Mouse (Mus musculus) intestine, postnatal 0 days (tissue): Measurements from ENCODE around the gene Svbp. TPM values are rescaled to one million over a fixed set of nuclear protein-coding genes. Genes with fewer than 3 reads are reported as not detected.

Experiments
- ATAC-seq: fragments of 200-750 bp; cut with Nextera tagmentation; 2 replicates; pipeline ENCODE4 v1.8.0; 2017; ENCODE audit warnings: mild to moderate bottlenecking, moderate TSS enrichment, moderate library complexity
- H3K27ac ChIP-seq: fragments of 300-500 bp; sonication (generic); 2 replicates; pipeline ENCODE4 v1.5.1; 2014; ENCODE audit warnings: mild to moderate bottlenecking, low read depth, low read length, moderate library complexity
- H3K27me3 ChIP-seq: fragments of 300-500 bp; sonication (generic); replicated peaks from 2 replicates; pipeline ENCODE4 v1.6.1; 2014; ENCODE audit warnings: low read length, mixed read lengths; ENCODE audit not compliant: control insufficient read depth, insufficient read depth
- H3K36me3 ChIP-seq: fragments of 300-500 bp; sonication (generic); 2 replicates; pipeline ENCODE4 v1.6.1; 2014; ENCODE audit warnings: mild to moderate bottlenecking, moderate library complexity; ENCODE audit not compliant: control insufficient read depth, insufficient read depth
- H3K4me1 ChIP-seq: fragments of 300-500 bp; sonication (generic); replicated peaks from 2 replicates; pipeline ENCODE4 v1.6.1; 2014; ENCODE audit warnings: antibody characterized with exemption, low read length, mixed read lengths; ENCODE audit not compliant: control insufficient read depth, insufficient read depth
- H3K4me2 ChIP-seq: fragments of 300-500 bp; sonication (generic); replicated peaks from 2 replicates; pipeline ENCODE4 v1.6.1; 2014; ENCODE audit warnings: low read depth, mild to moderate bottlenecking, moderate library complexity
- H3K4me3 ChIP-seq: fragments of 300-500 bp; sonication (generic); 2 replicates; pipeline ENCODE4 v1.5.1; 2014; ENCODE audit warnings: low read depth, low read length
- H3K9ac ChIP-seq: fragments of 300-500 bp; sonication (generic); 2 replicates; pipeline ENCODE4 v1.6.1; 2014; ENCODE audit warnings: mild to moderate bottlenecking, low read depth, low read length
- H3K9me3 ChIP-seq: fragments of 300-500 bp; sonication (generic); 2 replicates; pipeline ENCODE4 v1.6.1; 2016; ENCODE audit warnings: mixed run types; ENCODE audit not compliant: control insufficient read depth
- CTCF ChIP-seq: sonication (generic); IDR thresholded peaks from 2 replicates; pipeline ENCODE4 v1.5.1; 2016; ENCODE audit warnings: low read depth, mild to moderate bottlenecking, control low read depth, antibody characterized with exemption, moderate library complexity
- WGBS: fragments of 180-500 bp; shearing (Covaris S2); extraction: QIAGEN DNeasy Blood & Tissue Kit; methylation state at CpG from one replicate; pipeline ENCODE4 v1.1.7; 2014; 5-methylcytosine and 5-hydroxymethylcytosine counted together
- polyA plus RNA-seq: library from polyadenylated mRNA; unstranded; fragments of >200 nt; fragmentation: Nextera tagmentation; extraction: Ambion mirVana; gene quantifications from 2 replicates; pipeline ENCODE4 v1.2.1, GENCODE M21; 2015

The Svbp gene
- polyA plus RNA-seq, 1 experiment from 2014 or later, result 91.6 TPM

DNA sequence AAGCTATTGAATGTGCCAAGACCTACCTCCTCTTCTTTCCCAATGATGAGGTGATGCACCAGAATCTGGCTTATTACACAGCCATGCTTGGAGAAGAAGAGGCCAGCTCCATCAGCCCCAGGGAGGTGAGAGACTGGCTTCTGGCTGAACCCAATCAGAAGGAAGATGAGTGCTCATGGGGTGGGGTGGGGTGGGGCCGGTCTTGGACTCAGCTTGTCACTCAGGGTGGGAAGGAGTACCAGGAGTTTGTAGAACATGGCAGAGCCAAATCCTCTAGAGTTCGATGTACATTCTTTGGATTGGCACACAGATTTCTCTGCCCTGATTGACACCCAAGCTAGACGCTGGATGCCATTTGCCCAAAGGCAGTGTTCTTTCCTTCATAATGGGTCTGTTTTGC is 43.6 kb downstream of the Svbp start:
- 77% methylated on average over 3 of the region's 3 CpGs for WGBS

DNA sequence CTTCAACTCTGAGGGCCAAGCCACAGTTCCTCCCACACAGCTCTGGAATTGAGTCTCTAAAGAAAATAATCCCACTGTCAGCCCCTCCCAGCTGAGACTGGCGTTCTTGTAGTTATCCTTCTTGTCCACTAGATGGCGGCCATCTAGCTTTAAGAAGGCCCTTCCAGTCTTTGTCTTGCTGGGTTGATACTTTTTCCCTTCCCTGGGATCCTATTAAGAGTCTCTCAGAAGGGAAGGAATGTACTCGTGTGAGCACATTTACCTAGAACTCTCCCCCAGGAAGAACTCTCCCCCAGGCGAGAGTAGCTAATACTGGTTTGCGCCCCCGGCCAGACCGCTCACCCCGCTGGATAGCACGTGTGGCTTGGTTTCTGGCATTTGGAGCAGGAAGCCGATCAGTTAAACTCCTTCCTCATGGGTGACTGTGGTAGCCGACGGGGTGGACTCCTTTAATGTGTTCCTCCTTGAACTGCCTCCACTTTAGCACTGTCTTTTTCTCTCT is 44.1 kb downstream of the Svbp start:
- Histone ChIP-seq H3K9ac (no peak overlapping the region), H3K27ac (no peak overlapping the region), H3K4me2 (peak overlapping the region; percentile 39; the same call in 1 of the 2 replicates), H3K9me3 (no peaks in the 10 kb centered on the region), H3K27me3 (no peaks in the 10 kb centered on the region), H3K4me1 (no peaks in the 10 kb centered on the region), H3K36me3 (peaks cover 29% of the 10 kb centered on the region), H3K4me3 (no peak overlapping the region)
- peak; percentile 89 for TF ChIP-seq CTCF
- 41% methylated on average over 12 of the region's 12 CpGs for WGBS
- ATAC-seq, result peak; percentile 36; the same call in 1 of the 2 replicates

More for the DNA sequence above, 43.6 kb downstream of the Svbp start:
- Histone ChIP-seq H3K9me3 (no peaks in the 10 kb centered on the region), H3K27ac (no peak overlapping the region), H3K4me1 (no peaks in the 10 kb centered on the region), H3K4me3 (no peak overlapping the region), H3K4me2 (no peak overlapping the region), H3K36me3 (peaks cover 25% of the 10 kb centered on the region), H3K27me3 (no peaks in the 10 kb centered on the region), H3K9ac (no peak overlapping the region)
- no peak for TF ChIP-seq CTCF
- no peak for ATAC-seq

DNA sequence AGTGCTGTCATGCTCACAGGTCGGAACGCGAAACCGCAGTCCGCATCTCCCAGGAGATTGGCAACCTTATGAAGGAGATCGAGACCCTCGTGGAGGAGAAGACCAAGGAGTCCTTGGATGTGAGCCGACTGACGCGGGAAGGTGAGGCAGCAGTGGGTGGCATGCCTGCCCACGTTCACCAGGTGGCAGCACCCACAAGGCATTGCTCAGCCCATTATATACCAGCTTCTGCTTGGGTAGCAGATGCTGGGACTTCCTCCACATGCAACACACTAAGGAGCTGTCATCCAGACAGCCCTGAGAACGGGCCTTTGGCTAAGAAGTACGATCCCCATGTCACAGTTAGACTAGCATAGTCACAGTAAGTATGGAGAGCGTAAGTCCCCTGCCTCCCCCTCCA is 46.6 kb downstream of the Svbp start:
- no peak overlapping the region for H3K4me3 ChIP-seq
- no peak for ATAC-seq
- peak; percentile 72 for TF ChIP-seq CTCF
- peaks cover 33% of the 10 kb centered on the region for H3K36me3 ChIP-seq
- H3K27ac ChIP-seq, result no peak overlapping the region
- no peak overlapping the region for H3K9ac ChIP-seq
- 92% methylated on average over 14 of the region's 14 CpGs for WGBS
- no peaks in the 10 kb centered on the region for H3K9me3 ChIP-seq
- H3K4me2 ChIP-seq, result no peak overlapping the region
- H3K4me1 ChIP-seq, result no peaks in the 10 kb centered on the region
- H3K27me3 ChIP-seq, result no peaks in the 10 kb centered on the region

DNA sequence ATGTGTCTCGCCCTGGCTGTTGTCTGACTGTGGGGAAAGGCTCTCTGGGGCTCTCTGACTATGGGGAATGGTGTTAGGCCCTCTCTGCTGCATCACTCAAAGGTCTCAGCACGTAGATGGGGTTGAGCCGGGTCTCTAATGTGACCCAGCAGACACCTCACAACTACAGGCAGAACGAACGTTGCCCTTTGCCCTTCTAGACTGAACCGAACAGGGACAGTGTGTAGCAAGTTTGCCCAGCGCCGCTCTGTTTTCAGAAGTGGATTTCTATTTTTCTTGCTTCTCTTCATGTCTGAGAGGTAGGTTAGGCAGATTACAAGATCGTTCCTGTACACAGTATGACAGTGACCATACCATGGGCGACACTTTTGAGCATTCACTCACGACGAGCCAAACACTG is 47.5 kb downstream of the Svbp start:
- no peak for ATAC-seq
- peaks cover 31% of the 10 kb centered on the region for H3K36me3 ChIP-seq

DNA sequence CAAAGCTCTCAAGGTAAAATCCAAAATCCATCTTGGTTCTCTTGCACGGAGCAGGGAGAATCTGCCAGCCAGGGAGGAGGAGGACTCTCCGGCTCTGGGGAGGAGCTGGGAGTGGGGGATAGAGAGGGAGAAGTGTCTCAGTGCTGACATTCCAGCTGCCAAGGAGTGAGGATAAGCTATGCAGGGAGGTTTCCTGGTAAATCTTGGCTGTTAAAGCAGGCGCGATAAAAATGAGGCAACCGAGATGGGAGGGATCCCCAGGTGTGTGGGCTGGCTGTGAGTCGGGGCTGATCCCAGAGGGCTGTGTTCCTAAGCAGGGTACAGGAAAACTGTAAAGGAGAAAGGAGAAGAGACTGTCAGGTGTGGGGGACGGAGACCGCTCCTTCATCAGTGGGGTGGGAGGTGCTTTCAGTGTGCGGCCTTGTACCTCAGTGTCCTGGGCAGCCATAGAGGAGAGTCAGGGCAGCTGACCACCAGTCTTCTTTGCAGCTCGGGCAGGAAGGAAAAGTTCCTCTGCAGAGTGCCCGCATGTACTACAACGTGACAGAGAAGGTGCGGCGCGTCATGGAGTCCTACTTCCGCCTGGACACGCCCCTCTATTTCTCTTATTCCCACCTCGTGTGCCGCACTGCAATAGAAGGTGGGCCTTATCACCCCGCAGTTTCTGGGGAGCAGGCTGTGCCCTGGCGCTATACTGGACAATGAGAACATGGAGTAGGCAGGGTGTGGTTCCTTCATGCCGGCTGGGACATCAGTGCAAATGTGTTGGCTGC is 49.5 kb downstream of the Svbp start:
- Histone ChIP-seq H3K36me3 (peaks cover 31% of the 10 kb centered on the region), H3K4me3 (no peak overlapping the region), H3K9me3 (no peaks in the 10 kb centered on the region), H3K27ac (no peak overlapping the region), H3K4me1 (no peaks in the 10 kb centered on the region), H3K4me2 (peak overlapping the region; percentile 9; the same call in 1 of the 2 replicates), H3K9ac (no peak overlapping the region), H3K27me3 (no peaks in the 10 kb centered on the region)
- no peak for ATAC-seq
- 71% methylated on average over 22 of the region's 22 CpGs for WGBS
- TF ChIP-seq CTCF, result no peak

More for the DNA sequence above, 47.5 kb downstream of the Svbp start:
- WGBS, result 88% methylated on average over 12 of the region's 12 CpGs
- H3K4me1 ChIP-seq, result no peaks in the 10 kb centered on the region
- no peaks in the 10 kb centered on the region for H3K27me3 ChIP-seq
- H3K27ac ChIP-seq, result no peak overlapping the region
- H3K9me3 ChIP-seq, result no peaks in the 10 kb centered on the region
- no peak overlapping the region for H3K4me2 ChIP-seq
- TF ChIP-seq CTCF, result no peak
- no peak overlapping the region for H3K9ac ChIP-seq
- no peak overlapping the region for H3K4me3 ChIP-seq

DNA sequence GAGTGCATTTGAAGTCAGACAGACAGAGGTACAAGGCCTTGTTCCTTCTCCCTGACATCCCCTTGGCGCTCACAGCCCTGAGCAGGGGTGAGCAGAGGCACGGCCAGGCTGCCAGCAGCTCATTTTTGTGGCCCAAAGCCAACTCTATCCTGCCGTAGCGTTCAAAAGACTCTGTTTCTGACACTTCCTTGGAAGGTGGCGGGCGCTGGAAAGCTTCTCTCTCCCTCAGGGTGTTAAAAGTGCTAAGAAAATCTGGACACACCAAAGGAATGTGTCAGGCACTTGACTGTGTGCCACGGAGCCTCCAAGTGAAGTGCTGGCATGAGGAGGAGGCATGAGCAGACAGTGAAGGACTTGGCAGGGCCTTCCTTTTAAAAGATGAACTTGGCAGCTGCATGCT is 50.5 kb downstream of the Svbp start:
- no peak for TF ChIP-seq CTCF
- H3K4me1 ChIP-seq, result no peaks in the 10 kb centered on the region
- WGBS, result 67% methylated on average over 7 of the region's 7 CpGs
- H3K9me3 ChIP-seq, result no peaks in the 10 kb centered on the region
- H3K36me3 ChIP-seq, result peaks cover 31% of the 10 kb centered on the region
- no peak overlapping the region for H3K4me3 ChIP-seq
- no peak for ATAC-seq
- peak overlapping the region; percentile 15; the same call in 1 of the 2 replicates for H3K27ac ChIP-seq
- no peaks in the 10 kb centered on the region for H3K27me3 ChIP-seq
- H3K4me2 ChIP-seq, result no peak overlapping the region
- no peak overlapping the region for H3K9ac ChIP-seq
